27 mouse cellular contexts compared by ENCODE assay signal in the genomic region with DNA sequence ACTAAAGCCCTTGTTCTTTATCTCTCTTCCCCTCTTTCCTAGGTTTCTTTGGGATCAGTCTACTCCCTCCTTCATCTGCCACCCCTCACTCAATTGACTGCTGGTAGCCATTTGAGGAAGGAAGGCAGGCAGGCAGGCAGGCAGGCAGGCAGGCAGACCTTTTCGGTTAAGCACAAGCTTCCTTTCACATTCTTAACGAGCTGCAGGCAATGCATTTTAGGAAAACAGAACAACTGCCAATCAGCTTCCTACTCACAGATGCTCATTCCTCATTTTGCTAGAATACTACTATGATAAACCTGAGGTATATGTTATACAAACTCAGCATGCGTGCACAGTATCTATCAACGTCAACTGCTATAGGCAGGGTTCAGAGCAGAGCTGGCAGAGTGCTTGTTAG. TPM values are rescaled to one million over a fixed set of nuclear protein-coding genes. Genes with fewer than 3 reads are reported as not detected.
DNase-seq lines count a peak whose midpoint lies in the region; ATAC-seq and TF ChIP-seq lines count a peak whose summit lies in the region.
"Had no signal": no experiment of that assay in that cellular context is flagged by ENCODE, and none has a peak within 500 bp of the region (broad histone marks: within the 10 kb centered on the region; RNA-seq: fewer than 3 reads in every experiment).

No protein-coding gene starts in this region.

- no peak for TF ChIP-seq POLR2A in bone marrow, adult 2 months (IDR thresholded peaks at IDR 0.05; ENCODE audit: borderline replicate concordance, control insufficient read depth, low read depth, low read length)
- no peak for TF ChIP-seq POLR2A in heart, adult 2 months (IDR thresholded peaks at IDR 0.05; ENCODE audit: insufficient read depth, low read depth, low read length)

- no peak overlapping the region for H3K4me3 ChIP-seq in liver, embryonic 12.5 days
- no peak overlapping the region for H3K4me3 ChIP-seq in liver, embryonic 11.5 days (ENCODE audit: low read depth, low read length)
- no peak overlapping the region for H3K4me3 ChIP-seq in bone marrow, adult 2 months (replicated peaks; ENCODE audit: control insufficient read depth, low read depth, low read length)
- H3K4me3 ChIP-seq in heart, adult 2 months = no peak overlapping the region
- H3K4me3 ChIP-seq: embryonic facial prominence, embryonic 15.5 days; forebrain, embryonic 15.5 days; heart, embryonic 15.5 days; hindbrain, embryonic 15.5 days; liver, embryonic 13.5 days; midbrain, embryonic 15.5 days; neural tube, embryonic 12.5 days had no signal

- H3K9ac ChIP-seq in liver, embryonic 12.5 days = no peak overlapping the region
- no peak overlapping the region for H3K9ac ChIP-seq in liver, embryonic 11.5 days (ENCODE audit: low read depth, low read length)
- H3K9ac ChIP-seq in heart, adult 2 months (ENCODE audit: low read depth, low read length) = no peak overlapping the region
- H3K9ac ChIP-seq: embryonic facial prominence, embryonic 15.5 days; forebrain, embryonic 15.5 days; heart, embryonic 15.5 days; hindbrain, embryonic 15.5 days; liver, embryonic 13.5 days; lung, embryonic 14.5 days; midbrain, embryonic 15.5 days; neural tube, embryonic 12.5 days had no signal

- 39% methylated on average over 4 of the region's 4 CpGs for WGBS in liver, embryonic 12.5 days (ENCODE audit: insufficient replicate concordance)
- WGBS in liver, embryonic 11.5 days = 42% methylated on average over 4 of the region's 4 CpGs
- WGBS in bone marrow, adult 2 months = 21% methylated on average over 4 of the region's 4 CpGs
- 64% methylated on average over 4 of the region's 4 CpGs for WGBS in heart, adult 2 months

- no peaks in the 10 kb centered on the region for H3K27me3 ChIP-seq in liver, embryonic 12.5 days (replicated peaks)
- no peaks in the 10 kb centered on the region for H3K27me3 ChIP-seq in liver, embryonic 11.5 days (replicated peaks; ENCODE audit: control insufficient read depth, insufficient read depth, low read length)
- no peaks in the 10 kb centered on the region for H3K27me3 ChIP-seq in heart, adult 2 months (ENCODE audit: control insufficient read depth, insufficient read depth, low read length)
- H3K27me3 ChIP-seq: CH12.LX; embryonic facial prominence, embryonic 15.5 days; forebrain, embryonic 15.5 days; heart, embryonic 15.5 days; hindbrain, embryonic 15.5 days; liver, embryonic 13.5 days; midbrain, embryonic 15.5 days; neural tube, embryonic 12.5 days; Patski had no signal

- H3K4me2 ChIP-seq in liver, embryonic 12.5 days = no peak overlapping the region
- H3K4me2 ChIP-seq in liver, embryonic 11.5 days = no peak overlapping the region
- H3K4me2 ChIP-seq: embryonic facial prominence, embryonic 15.5 days; forebrain, embryonic 15.5 days; heart, embryonic 15.5 days; hindbrain, embryonic 15.5 days; liver, embryonic 13.5 days; lung, embryonic 14.5 days; midbrain, embryonic 15.5 days; neural tube, embryonic 12.5 days had no signal

- peak overlapping the region; percentile 22; the same call in 1 of the 2 replicates for H3K27ac ChIP-seq in liver, embryonic 12.5 days
- H3K27ac ChIP-seq in liver, embryonic 11.5 days (ENCODE audit: low read depth, low read length) = no peak overlapping the region
- peak overlapping the region; percentile 37; the same call in 1 of the 2 replicates for H3K27ac ChIP-seq in bone marrow, adult 2 months (ENCODE audit: control insufficient read depth, insufficient read depth, low read depth, low read length, poor library complexity)
- no peak overlapping the region for H3K27ac ChIP-seq in heart, adult 2 months
- H3K27ac ChIP-seq: embryonic facial prominence, embryonic 15.5 days; forebrain, embryonic 15.5 days; heart, embryonic 15.5 days; hindbrain, embryonic 15.5 days; kidney, postnatal 0 days; liver, embryonic 13.5 days; midbrain, embryonic 15.5 days; neural tube, embryonic 12.5 days had no signal

- peak; percentile 91 for ATAC-seq in frontal cortex, adult (ENCODE audit: low TSS enrichment)
- no peak for ATAC-seq in liver, embryonic 12.5 days
- ATAC-seq in liver, embryonic 11.5 days (replicated peaks; ENCODE audit: low FRiP score) = no peak
- ATAC-seq in granulocyte monocyte progenitor cell, adult 5-6 weeks (replicated peaks; ENCODE audit: poor library complexity, severe bottlenecking) = peak; percentile 29
- ATAC-seq: forebrain, embryonic 15.5 days; midbrain, embryonic 15.5 days; Patski had no signal

- DNase-seq in frontal cortex, postnatal 10 days (ENCODE audit: low spot score in 2 of 2) = no peak
- DNase-seq in liver, embryonic 11.5 days (ENCODE audit: low spot score) = no peak
- no peak for DNase-seq in spleen, adult 12 weeks (ENCODE audit: low spot score)
- no peak for DNase-seq in heart, adult 2 months
- DNase-seq: cerebellum, adult 2 months; cerebellum, postnatal 36 days; gastrocnemius, postnatal 25 days; heart, postnatal 4 days; kidney, adult 2 months; layer of hippocampus, postnatal 36 days; liver, embryonic 13.5 days; lung, embryonic 14.5 days; lung, postnatal 36 days had no signal

- H3K79me2 ChIP-seq in heart, adult 2 months (replicated peaks; ENCODE audit: control insufficient read depth, insufficient read depth, low read length) = no peaks in the 10 kb centered on the region

- H3K9me3 ChIP-seq in liver, embryonic 12.5 days (replicated peaks) = no peaks in the 10 kb centered on the region
- H3K9me3 ChIP-seq in liver, embryonic 11.5 days (ENCODE audit: control insufficient read depth, low read length) = no peaks in the 10 kb centered on the region
- H3K9me3 ChIP-seq: embryonic facial prominence, embryonic 15.5 days; forebrain, embryonic 15.5 days; G1E; heart, embryonic 15.5 days; hindbrain, embryonic 15.5 days; liver, embryonic 13.5 days; midbrain, embryonic 15.5 days; neural tube, embryonic 12.5 days had no signal

- intact Hi-C loops in heart, adult 2 months (cut with DNase I) = loop anchor here (10.0 kb wide), 1 partner anchor 242 kb away; no protein-coding TSS in a partner anchor

- no peaks in the 10 kb centered on the region for H3K4me1 ChIP-seq in liver, embryonic 12.5 days
- H3K4me1 ChIP-seq in liver, embryonic 11.5 days (replicated peaks; ENCODE audit: control insufficient read depth, insufficient read depth, low read length) = peaks cover 4% of the 10 kb centered on the region; the same call in 1 of the 2 replicates
- H3K4me1 ChIP-seq in bone marrow, adult 2 months (ENCODE audit: control insufficient read depth, insufficient read depth, low read length) = no peaks in the 10 kb centered on the region; the same call in 1 of the 2 replicates
- H3K4me1 ChIP-seq in heart, adult 2 months (ENCODE audit: control insufficient read depth, insufficient read depth, low read length) = no peaks in the 10 kb centered on the region; the same call in 1 of the 2 replicates
- H3K4me1 ChIP-seq: embryonic facial prominence, embryonic 15.5 days; forebrain, embryonic 15.5 days; heart, embryonic 15.5 days; hindbrain, embryonic 15.5 days; midbrain, embryonic 15.5 days; neural tube, embryonic 12.5 days had no signal

- no peak for TF ChIP-seq EP300 in heart, adult 2 months (IDR thresholded peaks at IDR 0.05; ENCODE audit: insufficient read depth, low read depth, low read length)

- H3K36me3 ChIP-seq in liver, embryonic 12.5 days = peaks cover 6% of the 10 kb centered on the region
- H3K36me3 ChIP-seq in liver, embryonic 11.5 days (ENCODE audit: control insufficient read depth, insufficient read depth, low read length) = no peaks in the 10 kb centered on the region
- H3K36me3 ChIP-seq in heart, adult 2 months (ENCODE audit: control insufficient read depth, insufficient read depth, low read length) = no peaks in the 10 kb centered on the region
- H3K36me3 ChIP-seq: embryonic facial prominence, embryonic 15.5 days; hindbrain, embryonic 15.5 days; midbrain, embryonic 15.5 days had no signal

- TF ChIP-seq CTCF in bone marrow, adult 2 months (IDR thresholded peaks at IDR 0.05; ENCODE audit: control insufficient read depth, insufficient read depth, low read length) = no peak
- no peak for TF ChIP-seq CTCF in heart, adult 2 months (IDR thresholded peaks at IDR 0.05)

RNA-seq across cellular contexts. Expression of a gene that starts 47.9 kb away (rescaled TPM):
- polyA plus RNA-seq in liver, embryonic 12.5 days (2016; fragmentation: Nextera tagmentation; extraction: Ambion mirVana) = 6.8 and 7.1 TPM in 2 replicates
- 10.0 and 10.9 TPM in 2 replicates for polyA plus RNA-seq in liver, embryonic 11.5 days (2014; fragmentation: Nextera tagmentation; extraction: Ambion mirVana)
- polyA plus RNA-seq in bone marrow, adult 2 months (2011; ENCODE audit: insufficient read depth, insufficient read length, low replicate concordance, missing spikeins) = 16.5 and 17.3 TPM in 2 replicates
- 11.9 and 16.4 TPM in 2 replicates for total RNA-seq in granulocyte monocyte progenitor cell, adult 5-6 weeks (2014; fragmentation: Nextera tagmentation)
- 20.2 and 27.6 TPM in 2 replicates for total RNA-seq in granulocyte monocyte progenitor cell, adult 5-6 weeks (2017)
- 1 to 10 TPM; 4.8 to 5.1 TPM for total RNA-seq in heart, adult 2 months (2021)
- polyA plus RNA-seq in heart, adult 2 months (2012; rRNA removed) = 1.3 and 3.5 TPM in 2 replicates

RNA-seq across cellular contexts. Expression of a gene that starts 48.1 kb away (rescaled TPM):
- polyA plus RNA-seq in liver, embryonic 12.5 days (2016; fragmentation: Nextera tagmentation; extraction: Ambion mirVana) = 178 and 181 TPM in 2 replicates
- polyA plus RNA-seq in liver, embryonic 11.5 days (2014; fragmentation: Nextera tagmentation; extraction: Ambion mirVana) = 200 and 213 TPM in 2 replicates
- polyA plus RNA-seq in bone marrow, adult 2 months (2011; ENCODE audit: insufficient read depth, insufficient read length, low replicate concordance, missing spikeins) = 179 and 208 TPM in 2 replicates
- total RNA-seq in granulocyte monocyte progenitor cell, adult 5-6 weeks (2014; fragmentation: Nextera tagmentation) = 115 and 179 TPM in 2 replicates
- total RNA-seq in granulocyte monocyte progenitor cell, adult 5-6 weeks (2017) = 624 and 700 TPM in 2 replicates
- total RNA-seq in heart, adult 2 months (2021) = 10 to 100 TPM; 11.1 to 12.0 TPM
- polyA plus RNA-seq in heart, adult 2 months (2012; rRNA removed) = 1.5 and 3.3 TPM in 2 replicates

Comparison
In these comparisons a context has a peak if more than half of its experiments do, and no peak if none do; other contexts are left out.
1. H3K27ac ChIP-seq: peak in liver, embryonic 12.5 days (single experiment) and bone marrow, adult 2 months (single experiment); none in liver, embryonic 11.5 days (single experiment) and heart, adult 2 months (single experiment).
2. ATAC-seq: peak in frontal cortex, adult (single experiment) and granulocyte monocyte progenitor cell, adult 5-6 weeks (single experiment); none in liver, embryonic 12.5 days (single experiment) and liver, embryonic 11.5 days (single experiment).
3. RNA of a gene that starts 48.1 kb away (polyA plus RNA-seq): 200 to 213 TPM in liver, embryonic 11.5 days, 179 to 208 TPM in bone marrow, adult 2 months and 178 to 181 TPM in liver, embryonic 12.5 days; 1.5 to 3.3 TPM in heart, adult 2 months; every median in the first group is over 10 times any median in the second.